ENCODE assay signal across 7 mouse cellular contexts in genomic region chr1:168432281-168432725, GRCm38 (mm10). TPM values are rescaled to one million over a fixed set of nuclear protein-coding genes. Genes with fewer than 3 reads are reported as not detected.
DNase-seq lines count a peak whose midpoint lies in the region; ATAC-seq and TF ChIP-seq lines count a peak whose summit lies in the region.

No protein-coding gene starts in this region.

- peak overlapping the region; percentile 68 for H3K9ac ChIP-seq in embryonic facial prominence, embryonic 14.5 days (ENCODE audit: low read depth, low read length)
- H3K9ac ChIP-seq in midbrain, embryonic 12.5 days (replicated peaks), result no peak overlapping the region

- WGBS in bone marrow, adult 2 months, result 1% methylated on average over 21 of the region's 22 CpGs
- under 1% methylated on average over 20 of the region's 22 CpGs for WGBS in embryonic facial prominence, embryonic 14.5 days
- WGBS in limb, embryonic 10.5 days, result under 1% methylated on average over 21 of the region's 22 CpGs
- under 1% methylated on average over 19 of the region's 22 CpGs for WGBS in midbrain, embryonic 12.5 days

- peak; percentile 98 for ATAC-seq in embryonic facial prominence, embryonic 14.5 days (ENCODE audit: low read depth)
- ATAC-seq in midbrain, embryonic 12.5 days (ENCODE audit: low FRiP score, low read depth), result peak; percentile 99

- no peak for TF ChIP-seq POLR2A in bone marrow, adult 2 months (IDR thresholded peaks at IDR 0.05; ENCODE audit: borderline replicate concordance, control insufficient read depth, low read depth, low read length)

- TF ChIP-seq CTCF in bone marrow, adult 2 months (IDR thresholded peaks at IDR 0.05; ENCODE audit: control insufficient read depth, insufficient read depth, low read length), result no peak

- no peaks in the 10 kb centered on the region for H3K9me3 ChIP-seq in embryonic facial prominence, embryonic 14.5 days (ENCODE audit: control insufficient read depth, low read length)
- H3K9me3 ChIP-seq in limb, embryonic 10.5 days (replicated peaks), result no peaks in the 10 kb centered on the region
- H3K9me3 ChIP-seq in midbrain, embryonic 12.5 days, result no peaks in the 10 kb centered on the region

- H3K4me1 ChIP-seq in bone marrow, adult 2 months (ENCODE audit: control insufficient read depth, insufficient read depth, low read length), result no peaks in the 10 kb centered on the region
- H3K4me1 ChIP-seq in embryonic facial prominence, embryonic 14.5 days (ENCODE audit: control insufficient read depth, insufficient read depth, low read length), result peaks cover 12% of the 10 kb centered on the region
- H3K4me1 ChIP-seq in limb, embryonic 10.5 days, result peaks cover 18% of the 10 kb centered on the region
- H3K4me1 ChIP-seq in midbrain, embryonic 12.5 days, result peaks cover 11% of the 10 kb centered on the region

- peak; percentile 100 for DNase-seq in embryonic facial prominence, embryonic 14.5 days (ENCODE audit: low spot score)
- DNase-seq in heart, adult 18-20 months, result peak; percentile 96 to 99
- DNase-seq in kidney, adult 18-20 months, result peak; percentile 96
- DNase-seq in limb, embryonic 10.5 days (ENCODE audit: low spot score), result peak; percentile 89
- peak; percentile 99 for DNase-seq in skeletal muscle tissue, adult 2 months (ENCODE audit: low read depth, low spot score)

- no peaks in the 10 kb centered on the region for H3K27me3 ChIP-seq in embryonic facial prominence, embryonic 14.5 days (replicated peaks; ENCODE audit: control insufficient read depth, insufficient read depth, low read length)
- no peaks in the 10 kb centered on the region for H3K27me3 ChIP-seq in limb, embryonic 10.5 days (ENCODE audit: low read depth, poor library complexity, severe bottlenecking)
- H3K27me3 ChIP-seq in midbrain, embryonic 12.5 days, result no peaks in the 10 kb centered on the region

- H3K4me3 ChIP-seq in bone marrow, adult 2 months (replicated peaks; ENCODE audit: control insufficient read depth, low read depth, low read length), result peak overlapping the region; percentile 78
- peak overlapping the region; percentile 42 for H3K4me3 ChIP-seq in embryonic facial prominence, embryonic 14.5 days (ENCODE audit: low read depth, low read length)
- peak overlapping the region; percentile 88 for H3K4me3 ChIP-seq in limb, embryonic 10.5 days
- H3K4me3 ChIP-seq in midbrain, embryonic 12.5 days, result peak overlapping the region; percentile 85

- H3K4me2 ChIP-seq in embryonic facial prominence, embryonic 14.5 days (ENCODE audit: low read depth, low read length), result peak overlapping the region; percentile 56
- peak overlapping the region; percentile 66 for H3K4me2 ChIP-seq in midbrain, embryonic 12.5 days (replicated peaks)

- H3K36me3 ChIP-seq in embryonic facial prominence, embryonic 14.5 days (ENCODE audit: control insufficient read depth, insufficient read depth, low read length), result no peaks in the 10 kb centered on the region
- H3K36me3 ChIP-seq in limb, embryonic 10.5 days, result no peaks in the 10 kb centered on the region
- no peaks in the 10 kb centered on the region for H3K36me3 ChIP-seq in midbrain, embryonic 12.5 days

- no peak overlapping the region; the same call in 1 of the 2 replicates for H3K27ac ChIP-seq in bone marrow, adult 2 months (ENCODE audit: control insufficient read depth, insufficient read depth, low read depth, low read length, poor library complexity)
- peak overlapping the region; percentile 87 for H3K27ac ChIP-seq in embryonic facial prominence, embryonic 14.5 days (replicated peaks; ENCODE audit: low read depth, low read length)
- peak overlapping the region; percentile 99 for H3K27ac ChIP-seq in limb, embryonic 10.5 days
- H3K27ac ChIP-seq in midbrain, embryonic 12.5 days (replicated peaks), result peak overlapping the region; percentile 100

RNA-seq across cellular contexts. Expression of gene Pbx1, which starts 0.2 kb away (rescaled TPM):
- polyA plus RNA-seq in bone marrow, adult 2 months (2011; ENCODE audit: insufficient read depth, insufficient read length, low replicate concordance, missing spikeins), result 8.5 and 12.2 TPM in 2 replicates
- 30.5 and 34.7 TPM in 2 replicates for polyA plus RNA-seq in embryonic facial prominence, embryonic 14.5 days (2014; fragmentation: Nextera tagmentation; extraction: Ambion mirVana)
- 10 to 100 TPM; 49.2 to 51.9 TPM for total RNA-seq in heart, adult 18-20 months (2021)
- polyA plus RNA-seq in limb, embryonic 10.5 days (2016; fragmentation: Nextera tagmentation; extraction: Ambion mirVana), result 44.7 and 55.9 TPM in 2 replicates
- polyA plus RNA-seq in midbrain, embryonic 12.5 days (2016; fragmentation: Nextera tagmentation; extraction: Ambion mirVana), result 73.7 TPM in 2 replicates
